Mouse (Mus musculus) heart, postnatal 0 days (tissue): ENCODE results near the gene Insl3. TPM values are rescaled to one million over a fixed set of nuclear protein-coding genes. Genes with fewer than 3 reads are reported as not detected.
A peak's percentile ranks its signal among the peaks of the same experiment; 100 is the strongest.

Source experiments
- ATAC-seq: fragments of 200-750 bp; cut with Nextera tagmentation; 2 replicates; pipeline ENCODE4 v1.8.0; 2017; ENCODE audit warnings: low read depth, moderate number of reproducible peaks, moderate library complexity; ENCODE audit not compliant: insufficient read depth
- DNase-seq: peaks from one replicate; pipeline ENCODE4 v3.0.0-alpha.2; 2016; ENCODE audit warnings: low spot score
- H3K27ac ChIP-seq: fragments of 300-500 bp; sonication (generic); 2 replicates; pipeline ENCODE4 v1.5.1; 2014; ENCODE audit warnings: low read depth, mild to moderate bottlenecking
- H3K27me3 ChIP-seq: fragments of 300-500 bp; sonication (generic); 2 replicates; pipeline ENCODE4 v1.6.1; 2014; ENCODE audit warnings: low read length, mixed read lengths; ENCODE audit not compliant: control insufficient read depth, insufficient read depth
- H3K36me3 ChIP-seq: fragments of 300-500 bp; sonication (generic); replicated peaks from 2 replicates; pipeline ENCODE4 v1.6.1; 2014; ENCODE audit warnings: low read length, mixed read lengths; ENCODE audit not compliant: control insufficient read depth, insufficient read depth
- H3K4me1 ChIP-seq: fragments of 300-500 bp; sonication (generic); 2 replicates; pipeline ENCODE4 v1.6.1; 2014; ENCODE audit warnings: antibody characterized with exemption; ENCODE audit not compliant: control insufficient read depth, insufficient read depth
- H3K4me2 ChIP-seq: fragments of 300-500 bp; sonication (generic); 2 replicates; pipeline ENCODE4 v1.6.1; 2014; ENCODE audit warnings: low read depth, mild to moderate bottlenecking, low read length, moderate library complexity
- H3K4me3 ChIP-seq: fragments of 300-500 bp; sonication (generic); 2 replicates; pipeline ENCODE4 v1.5.1; 2014; ENCODE audit warnings: low read depth, low read length
- H3K9ac ChIP-seq: fragments of 300-500 bp; sonication (generic); replicated peaks from 2 replicates; pipeline ENCODE4 v1.6.1; 2014; ENCODE audit warnings: low read depth, low read length, mixed read lengths
- H3K9me3 ChIP-seq: fragments of 300-500 bp; sonication (generic); replicated peaks from 2 replicates; pipeline ENCODE4 v1.6.1; 2016; ENCODE audit warnings: low read length; ENCODE audit not compliant: control insufficient read depth
- CTCF ChIP-seq: IDR thresholded peaks from 2 replicates; pipeline ENCODE4 v1.5.1; 2016; ENCODE audit warnings: antibody characterized with exemption, control low read depth, low read depth
- EP300 ChIP-seq: IDR thresholded peaks from 2 replicates; pipeline ENCODE4 v1.6.1; 2016; ENCODE audit warnings: antibody characterized with exemption, low read depth
- WGBS: fragments of 180-500 bp; shearing (Covaris S2); extraction: QIAGEN DNeasy Blood & Tissue Kit; methylation state at CpG from one replicate; pipeline ENCODE4 v1.1.7; 2014; 5-methylcytosine and 5-hydroxymethylcytosine counted together
- polyA plus RNA-seq: library from polyadenylated mRNA; unstranded; fragments of >200 nt; fragmentation: Nextera tagmentation; extraction: Ambion mirVana; gene quantifications from 2 replicates; pipeline ENCODE4 v1.2.1, GENCODE M21; 2015
- total RNA-seq: library from RNA; depleted of rRNA; stranded (reverse); fragments of >200 nt; gene quantifications from 2 replicates; pipeline ENCODE4 v1.2.3, GENCODE M21; 2014; ENCODE audit warnings: low replicate concordance

Gene Insl3
- total and polyA plus RNA-seq, 2 experiments from 2014 or later = 1.5 TPM; not detected in 1

- Histone ChIP-seq H3K27me3 (peaks cover 54% of the 10 kb centered on the region), H3K4me3 (no peak overlapping the region), H3K4me2 (no peak overlapping the region), H3K27ac (no peak overlapping the region), H3K9me3 (no peaks in the 10 kb centered on the region), H3K36me3 (no peaks in the 10 kb centered on the region), H3K9ac (no peak overlapping the region), H3K4me1 (no peaks in the 10 kb centered on the region)
- ATAC-seq = no peak
- DNase-seq = no peak
- 45% methylated on average over 1 of the region's 1 CpGs for WGBS
- TF ChIP-seq CTCF (no peak), EP300 (no peak)
Observed at GRCm38 (mm10) chr8:71659751-71660150, 29.3 kb upstream of the Insl3 start.

- WGBS = 10% methylated on average over 36 of the region's 36 CpGs
- ATAC-seq = peak; percentile 61
- H3K27me3 ChIP-seq = peaks cover 47% of the 10 kb centered on the region
Observed at GRCm38 (mm10) chr8:71660325-71661120, 28.5 kb upstream of the Insl3 start.

GRCm38 (mm10) chr8:71665331-71666130 is 23.5 kb upstream of the Insl3 start:
- Histone ChIP-seq H3K27me3 (peaks cover 11% of the 10 kb centered on the region), H3K4me2 (peak overlapping the region; percentile 49), H3K36me3 (no peaks in the 10 kb centered on the region), H3K4me1 (peaks cover 22% of the 10 kb centered on the region), H3K9me3 (no peaks in the 10 kb centered on the region), H3K9ac (no peak overlapping the region), H3K27ac (no peak overlapping the region), H3K4me3 (peak overlapping the region; percentile 25)
- TF ChIP-seq CTCF (no peak), EP300 (no peak)
- 7% methylated on average over 20 of the region's 22 CpGs for WGBS
- DNase-seq (peak; percentile 50), ATAC-seq (peak; percentile 46)

More at GRCm38 (mm10) chr8:71660325-71661120, 28.5 kb upstream of the Insl3 start:
- H3K27ac ChIP-seq = no peak overlapping the region
- H3K36me3 ChIP-seq = no peaks in the 10 kb centered on the region
- TF ChIP-seq CTCF (peak; percentile 94), EP300 (no peak)
- H3K9me3 ChIP-seq = no peaks in the 10 kb centered on the region
- H3K4me1 ChIP-seq = no peaks in the 10 kb centered on the region
- peak; percentile 83 for DNase-seq
- no peak overlapping the region for H3K4me3 ChIP-seq
- H3K4me2 ChIP-seq = no peak overlapping the region
- H3K9ac ChIP-seq = no peak overlapping the region

- Histone ChIP-seq H3K27ac (no peak overlapping the region), H3K36me3 (no peaks in the 10 kb centered on the region), H3K4me2 (no peak overlapping the region), H3K4me1 (peaks cover 32% of the 10 kb centered on the region), H3K4me3 (no peak overlapping the region), H3K9ac (no peak overlapping the region), H3K27me3 (0 out of 2 replicates have a peak, but pooled peaks cover 4% of the 10 kb centered on the region), H3K9me3 (no peaks in the 10 kb centered on the region)
- TF ChIP-seq CTCF (no peak), EP300 (no peak)
- ATAC-seq (no peak), DNase-seq (no peak)
- 55% methylated on average over 1 of the region's 1 CpGs for WGBS
Observed at GRCm38 (mm10) chr8:71666855-71667254, 22.2 kb upstream of the Insl3 start.

GRCm38 (mm10) chr8:71667256-71667655 is 21.8 kb upstream of the Insl3 start:
- H3K36me3 ChIP-seq = no peaks in the 10 kb centered on the region
- DNase-seq (no peak), ATAC-seq (no peak)
- peaks cover 36% of the 10 kb centered on the region for H3K4me1 ChIP-seq
- no peak overlapping the region for H3K9ac ChIP-seq
- H3K4me3 ChIP-seq = no peak overlapping the region
- TF ChIP-seq CTCF (no peak), EP300 (no peak)
- no peak overlapping the region for H3K27ac ChIP-seq
- H3K4me2 ChIP-seq = no peak overlapping the region
- H3K27me3 ChIP-seq = 0 out of 2 replicates have a peak, but pooled peaks cover 4% of the 10 kb centered on the region
- 69% methylated on average over 5 of the region's 5 CpGs for WGBS
- H3K9me3 ChIP-seq = no peaks in the 10 kb centered on the region
